Mouse (Mus musculus): ENCODE results near the gene Snrpa. TPM values are rescaled to one million over a fixed set of nuclear protein-coding genes. Genes with fewer than 3 reads are reported as not detected.

Snrpa gene
- polyA plus RNA-seq, 1 experiment from 2014 or later, result 111 TPM

- Histone ChIP-seq H3K9ac (no peak overlapping the region), H3K9me3 (replicated peaks) (no peaks in the 10 kb centered on the region), H3K36me3 (peaks cover 22% of the 10 kb centered on the region), H3K4me1 (replicated peaks) (peaks cover 25% of the 10 kb centered on the region), H3K4me2 (no peak overlapping the region), H3K4me3 (no peak overlapping the region), H3K27me3 (no peaks in the 10 kb centered on the region), H3K27ac (no peak overlapping the region)
- ATAC-seq (replicated peaks; ENCODE audit: insufficient number of reproducible peaks, insufficient read depth, low FRiP score, low read depth), result no peak
These were observed 2.3 kb upstream of the Snrpa start for GRCm38 (mm10) chr7:27198355-27198754.

- H3K4me3 ChIP-seq, result no peak overlapping the region
- no peaks in the 10 kb centered on the region for H3K27me3 ChIP-seq
- H3K27ac ChIP-seq, result no peak overlapping the region
- H3K9me3 ChIP-seq (replicated peaks), result no peaks in the 10 kb centered on the region
- peaks cover 26% of the 10 kb centered on the region for H3K4me1 ChIP-seq (replicated peaks)
- H3K36me3 ChIP-seq, result peaks cover 24% of the 10 kb centered on the region
- 93% methylated on average over 8 of the region's 8 CpGs for WGBS
- no peak for ATAC-seq (replicated peaks; ENCODE audit: insufficient number of reproducible peaks, insufficient read depth, low FRiP score, low read depth)
- H3K9ac ChIP-seq, result no peak overlapping the region
- no peak overlapping the region for H3K4me2 ChIP-seq
These were observed 1.6 kb upstream of the Snrpa start for GRCm38 (mm10) chr7:27197634-27198033.

GRCm38 (mm10) chr7:27197136-27197535, 1.1 kb upstream of the Snrpa start:
- Histone ChIP-seq H3K36me3 (peaks cover 24% of the 10 kb centered on the region), H3K27ac (no peak overlapping the region), H3K4me1 (replicated peaks) (peaks cover 26% of the 10 kb centered on the region), H3K4me3 (no peak overlapping the region), H3K9me3 (replicated peaks) (no peaks in the 10 kb centered on the region), H3K4me2 (no peak overlapping the region), H3K27me3 (no peaks in the 10 kb centered on the region), H3K9ac (no peak overlapping the region)
- ATAC-seq (replicated peaks; ENCODE audit: insufficient number of reproducible peaks, insufficient read depth, low FRiP score, low read depth), result no peak
- 87% methylated on average over 2 of the region's 3 CpGs for WGBS

GRCm38 (mm10) chr7:27193731-27194130, 2.3 kb downstream of the Snrpa start:
- Histone ChIP-seq H3K4me2 (no peak overlapping the region), H3K4me3 (no peak overlapping the region), H3K4me1 (replicated peaks) (peaks cover 26% of the 10 kb centered on the region), H3K27me3 (no peaks in the 10 kb centered on the region), H3K27ac (no peak overlapping the region), H3K9me3 (replicated peaks) (no peaks in the 10 kb centered on the region), H3K36me3 (peaks cover 53% of the 10 kb centered on the region), H3K9ac (0 out of 2 replicates have a peak overlapping the region, but pooled peaks have one; percentile 13)
- no peak for ATAC-seq (replicated peaks; ENCODE audit: insufficient number of reproducible peaks, insufficient read depth, low FRiP score, low read depth)
- 78% methylated on average over 4 of the region's 4 CpGs for WGBS

GRCm38 (mm10) chr7:27192434-27192833, 3.6 kb downstream of the Snrpa start:
- Histone ChIP-seq H3K9ac (no peak overlapping the region), H3K4me1 (replicated peaks) (peaks cover 26% of the 10 kb centered on the region), H3K9me3 (replicated peaks) (no peaks in the 10 kb centered on the region), H3K36me3 (peaks cover 66% of the 10 kb centered on the region), H3K4me2 (no peak overlapping the region), H3K27me3 (no peaks in the 10 kb centered on the region), H3K27ac (no peak overlapping the region), H3K4me3 (no peak overlapping the region)
- 89% methylated on average over 5 of the region's 5 CpGs for WGBS
- no peak for ATAC-seq (replicated peaks; ENCODE audit: insufficient number of reproducible peaks, insufficient read depth, low FRiP score, low read depth)

- Histone ChIP-seq H3K9me3 (replicated peaks) (no peaks in the 10 kb centered on the region), H3K4me3 (no peak overlapping the region), H3K4me1 (replicated peaks) (peaks cover 10% of the 10 kb centered on the region), H3K27ac (no peak overlapping the region), H3K4me2 (no peak overlapping the region), H3K9ac (no peak overlapping the region), H3K27me3 (no peaks in the 10 kb centered on the region), H3K36me3 (peaks cover 94% of the 10 kb centered on the region)
- ATAC-seq (replicated peaks; ENCODE audit: insufficient number of reproducible peaks, insufficient read depth, low FRiP score, low read depth), result no peak
- WGBS, result 95% methylated on average over 10 of the region's 10 CpGs
These were observed 6.7 kb downstream of the Snrpa start for GRCm38 (mm10) chr7:27189271-27189931.

- H3K9ac ChIP-seq, result no peak overlapping the region
- no peak overlapping the region for H3K4me3 ChIP-seq
- no peak overlapping the region for H3K4me2 ChIP-seq
- H3K9me3 ChIP-seq (replicated peaks), result no peaks in the 10 kb centered on the region
- ATAC-seq (replicated peaks; ENCODE audit: insufficient number of reproducible peaks, insufficient read depth, low FRiP score, low read depth), result no peak
- no peaks in the 10 kb centered on the region for H3K4me1 ChIP-seq (replicated peaks)
- 86% methylated on average over 5 of the region's 5 CpGs for WGBS
- no peaks in the 10 kb centered on the region for H3K27me3 ChIP-seq
- no peak overlapping the region for H3K27ac ChIP-seq
- H3K36me3 ChIP-seq, result peaks cover 68% of the 10 kb centered on the region
These were observed 10.1 kb downstream of the Snrpa start for GRCm38 (mm10) chr7:27185986-27186385.

DNA sequence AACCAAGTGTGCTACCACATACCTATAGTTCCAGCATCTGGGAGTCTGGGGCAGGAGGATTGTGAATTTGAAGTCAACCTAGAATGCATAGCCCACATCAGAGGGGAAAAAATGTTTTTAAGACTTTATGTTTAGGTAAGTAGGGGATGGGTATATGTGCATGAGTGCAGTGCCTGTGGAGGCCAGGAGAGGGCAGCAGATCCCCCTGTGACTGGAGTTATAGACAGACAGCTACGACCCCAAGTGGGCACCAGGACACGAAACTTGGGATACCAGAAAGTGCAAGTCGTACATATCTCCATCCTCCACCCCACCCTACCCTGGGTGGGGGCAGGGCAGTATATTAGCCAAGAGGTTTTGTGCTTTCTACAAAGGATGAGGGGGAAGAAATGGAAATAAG, 11.1 kb downstream of the Snrpa start:
- 71% methylated on average over 3 of the region's 3 CpGs for WGBS

GRCm38 (mm10) chr7:27182498-27182897, 13.6 kb downstream of the Snrpa start:
- no peak overlapping the region for H3K27ac ChIP-seq

More for the DNA sequence above, 11.1 kb downstream of the Snrpa start:
- Histone ChIP-seq H3K9me3 (replicated peaks) (no peaks in the 10 kb centered on the region), H3K4me1 (replicated peaks) (peaks cover 3% of the 10 kb centered on the region; the same call in 1 of the 2 replicates), H3K27ac (no peak overlapping the region), H3K27me3 (no peaks in the 10 kb centered on the region), H3K4me2 (no peak overlapping the region), H3K4me3 (no peak overlapping the region), H3K36me3 (peaks cover 58% of the 10 kb centered on the region), H3K9ac (no peak overlapping the region)
- no peak; the same call in 1 of the 2 replicates for ATAC-seq (replicated peaks; ENCODE audit: insufficient number of reproducible peaks, insufficient read depth, low FRiP score, low read depth)

DNA sequence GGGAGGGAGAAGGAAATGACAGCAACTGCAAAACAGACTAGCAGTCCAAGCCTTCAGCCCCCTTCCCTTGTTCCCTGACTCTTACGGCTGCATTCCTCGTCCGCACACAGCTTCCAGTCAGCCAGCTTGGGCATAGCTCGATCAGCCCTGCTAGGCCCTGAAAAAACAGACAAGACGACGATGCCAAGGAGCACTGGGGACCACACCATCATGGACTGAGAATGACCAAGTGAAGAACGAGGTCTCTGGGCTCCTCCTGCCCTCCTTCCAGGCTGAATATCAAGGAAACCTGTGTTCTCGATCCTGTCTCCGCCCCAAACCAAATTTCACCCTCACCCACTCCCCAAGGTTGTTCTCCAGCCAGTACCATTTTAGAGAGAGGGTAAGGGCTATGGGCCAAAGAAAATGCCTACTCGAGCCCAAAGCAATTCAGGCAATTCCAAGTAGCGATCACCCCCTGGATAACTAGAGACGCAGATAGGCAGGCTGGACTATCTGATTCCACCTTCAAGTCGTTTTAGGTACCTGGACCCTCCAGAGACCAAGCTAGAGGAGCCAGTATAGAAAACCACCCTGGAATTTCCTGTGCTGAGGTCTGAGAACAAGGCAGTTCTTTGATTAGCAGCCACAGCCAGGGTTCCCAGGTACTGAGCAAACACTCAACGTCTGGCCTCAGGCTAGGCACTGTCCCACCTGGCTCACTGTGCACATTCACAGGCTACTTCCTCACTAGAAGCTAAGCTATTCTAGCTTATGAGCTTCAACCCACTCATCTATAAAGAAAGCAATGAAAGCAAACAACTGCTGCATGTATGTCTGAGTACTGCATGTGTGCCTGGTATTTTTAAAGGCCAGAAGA, 15.0 kb downstream of the Snrpa start, which contains the start of the genes Gm21983 and Mia:
Gene Gm21983, minus strand, starts transcription at position 250 of the 859 bp plus-strand sequence.
Gene Mia, minus strand, starts transcription at position 321 of the 859 bp plus-strand sequence.
- Histone ChIP-seq H3K4me3 (no peak within 1 kb of the TSS), H3K27me3 (no peaks in the 10 kb centered on the region), H3K4me2 (no peak within 1 kb of the TSS), H3K9me3 (replicated peaks) (no peaks in the 10 kb centered on the region), H3K9ac (no peak within 1 kb of the TSS), H3K36me3 (peaks cover 20% of the 10 kb centered on the region), H3K4me1 (replicated peaks) (peaks cover 16% of the 10 kb centered on the region), H3K27ac (peak within 1 kb of the TSS; percentile 47)
- 66% methylated on average over 14 of the region's 14 CpGs for WGBS
- ATAC-seq (replicated peaks; ENCODE audit: insufficient number of reproducible peaks, insufficient read depth, low FRiP score, low read depth), result no peak

More at GRCm38 (mm10) chr7:27182498-27182897, 13.6 kb downstream of the Snrpa start:
- no peak overlapping the region for H3K4me3 ChIP-seq
- no peak overlapping the region for H3K4me2 ChIP-seq
- peaks cover 33% of the 10 kb centered on the region for H3K36me3 ChIP-seq
- 84% methylated on average over 1 of the region's 1 CpGs for WGBS
- no peak overlapping the region for H3K9ac ChIP-seq
- no peaks in the 10 kb centered on the region for H3K27me3 ChIP-seq
- no peak for ATAC-seq (replicated peaks; ENCODE audit: insufficient number of reproducible peaks, insufficient read depth, low FRiP score, low read depth)
- H3K4me1 ChIP-seq (replicated peaks), result peaks cover 16% of the 10 kb centered on the region
- no peaks in the 10 kb centered on the region for H3K9me3 ChIP-seq (replicated peaks)

DNA sequence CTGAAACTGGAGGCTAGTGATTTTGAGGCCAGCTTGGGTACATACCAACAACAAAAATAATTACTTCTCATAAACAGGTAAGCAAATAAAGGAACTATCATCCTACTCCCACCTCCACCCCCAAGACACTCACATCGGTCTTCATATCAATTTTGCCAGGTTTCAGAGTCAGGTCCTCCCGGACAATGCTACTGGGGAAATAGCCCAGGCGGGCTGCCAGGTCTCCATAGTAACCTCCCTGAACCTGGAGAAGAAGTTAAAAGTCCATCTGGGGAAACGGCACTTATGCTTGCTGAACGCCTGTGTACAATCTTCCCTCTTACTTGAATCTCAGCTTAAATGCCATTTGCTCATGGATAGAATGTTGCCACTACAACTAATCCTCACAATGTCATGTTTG, 16.0 kb downstream of the Snrpa start:
- Histone ChIP-seq H3K9me3 (replicated peaks) (no peaks in the 10 kb centered on the region), H3K4me1 (replicated peaks) (peaks cover 16% of the 10 kb centered on the region), H3K36me3 (peaks cover 9% of the 10 kb centered on the region), H3K27me3 (no peaks in the 10 kb centered on the region), H3K4me3 (no peak overlapping the region), H3K4me2 (0 out of 2 replicates have a peak overlapping the region, but pooled peaks have one; percentile 65), H3K27ac (peak overlapping the region; percentile 47), H3K9ac (no peak overlapping the region)
- WGBS, result 57% methylated on average over 5 of the region's 5 CpGs
- ATAC-seq (replicated peaks; ENCODE audit: insufficient number of reproducible peaks, insufficient read depth, low FRiP score, low read depth), result no peak
